Mouse (Mus musculus): ENCODE data around the gene Brd4.
A peak's percentile ranks its signal among the peaks of the same experiment; 100 is the strongest.

Brd4 gene

GRCm38 (mm10) chr17:32284262-32285137 lies at the start of gene Brd4:
Brd4 (minus strand) TSS chr17:32284722.
- DNase-seq (ENCODE audit: extremely low spot score, low spot score): peak; percentile 95

- DNase-seq (ENCODE audit: extremely low spot score, low spot score): no peak
Observed at GRCm38 (mm10) chr17:32333675-32334303, 49.3 kb upstream of the Brd4 start.

GRCm38 (mm10) chr17:32327501-32327900 lies 43.0 kb upstream of the Brd4 start:
- DNase-seq (ENCODE audit: extremely low spot score, low spot score): no peak

- DNase-seq (ENCODE audit: extremely low spot score, low spot score): no peak
Observed at GRCm38 (mm10) chr17:32322809-32323208, 38.3 kb upstream of the Brd4 start.

GRCm38 (mm10) chr17:32321836-32322235 lies 37.3 kb upstream of the Brd4 start:
- DNase-seq (ENCODE audit: extremely low spot score, low spot score): no peak

GRCm38 (mm10) chr17:32321390-32321734 lies 36.8 kb upstream of the Brd4 start:
- DNase-seq (ENCODE audit: extremely low spot score, low spot score): no peak

GRCm38 (mm10) chr17:32320597-32321389 lies 36.3 kb upstream of the Brd4 start, which contains the start of gene Akap8:
Akap8 (minus strand) TSS chr17:32321238.
- peak; percentile 96 for DNase-seq (ENCODE audit: extremely low spot score, low spot score)

GRCm38 (mm10) chr17:32319950-32320349 lies 35.4 kb upstream of the Brd4 start:
- DNase-seq (ENCODE audit: extremely low spot score, low spot score): no peak

GRCm38 (mm10) chr17:32317708-32318107 lies 33.2 kb upstream of the Brd4 start:
- no peak for DNase-seq (ENCODE audit: extremely low spot score, low spot score)

GRCm38 (mm10) chr17:32317032-32317431 lies 32.5 kb upstream of the Brd4 start:
- DNase-seq (ENCODE audit: extremely low spot score, low spot score): no peak

- no peak for DNase-seq (ENCODE audit: extremely low spot score, low spot score)
Observed at GRCm38 (mm10) chr17:32315560-32315959, 31.0 kb upstream of the Brd4 start.

- no peak for DNase-seq (ENCODE audit: extremely low spot score, low spot score)
Observed at GRCm38 (mm10) chr17:32313892-32314291, 29.4 kb upstream of the Brd4 start.

GRCm38 (mm10) chr17:32312801-32313200 lies 28.3 kb upstream of the Brd4 start:
- DNase-seq (ENCODE audit: extremely low spot score, low spot score): no peak

- no peak for DNase-seq (ENCODE audit: extremely low spot score, low spot score)
Observed at GRCm38 (mm10) chr17:32307963-32308362, 23.4 kb upstream of the Brd4 start.

GRCm38 (mm10) chr17:32298125-32298524 lies 13.6 kb upstream of the Brd4 start:
- no peak for DNase-seq (ENCODE audit: extremely low spot score, low spot score)

GRCm38 (mm10) chr17:32295901-32296300 lies 11.4 kb upstream of the Brd4 start:
- DNase-seq (ENCODE audit: extremely low spot score, low spot score): no peak

GRCm38 (mm10) chr17:32295160-32295559 lies 10.6 kb upstream of the Brd4 start:
- no peak for DNase-seq (ENCODE audit: extremely low spot score, low spot score)

- no peak for DNase-seq (ENCODE audit: extremely low spot score, low spot score)
Observed at GRCm38 (mm10) chr17:32285138-32285670, 682 bp upstream of the Brd4 start.

GRCm38 (mm10) chr17:32283771-32284221 lies 726 bp downstream of the Brd4 start:
- DNase-seq (ENCODE audit: extremely low spot score, low spot score): peak; percentile 72

GRCm38 (mm10) chr17:32283341-32283740 lies 1.2 kb downstream of the Brd4 start:
- no peak for DNase-seq (ENCODE audit: extremely low spot score, low spot score)

- no peak for DNase-seq (ENCODE audit: extremely low spot score, low spot score)
Observed at GRCm38 (mm10) chr17:32281611-32282310, 2.8 kb downstream of the Brd4 start.

Measured in neural tube, embryonic 10.5 days (tissue).